Mouse (Mus musculus): ENCODE data around the gene Agbl3. TPM values are rescaled to one million over a fixed set of nuclear protein-coding genes. Genes with fewer than 3 reads are reported as not detected.

Agbl3 gene
- total RNA-seq, 2 experiments from 2014 or later: 16.2 to 16.9 TPM

DNA sequence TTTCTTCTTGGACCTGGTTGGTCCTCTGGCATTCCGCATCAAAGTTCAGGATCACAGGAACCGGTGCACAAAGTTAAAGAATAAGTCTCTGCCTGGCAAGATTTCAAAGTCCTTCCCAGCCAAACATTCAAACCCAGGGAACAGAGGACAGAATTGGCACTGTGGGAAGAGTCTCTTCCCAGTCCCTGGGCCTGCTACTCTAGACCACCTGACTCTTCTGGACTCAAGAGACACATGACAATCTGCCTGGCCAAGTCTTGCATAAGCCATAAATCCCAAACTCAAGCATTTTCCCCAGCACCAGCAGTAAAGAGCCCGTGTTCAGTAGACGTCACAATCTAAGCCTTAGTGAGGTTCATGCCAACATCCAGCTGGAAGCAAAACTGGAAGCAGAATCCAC is 126.4 kb downstream of the Agbl3 start:
- TF ChIP-seq CTCF (conservative IDR thresholded peaks at IDR 0.05): no peak
- Histone ChIP-seq H3K4me3 (no peak overlapping the region), H3K27ac (peak overlapping the region; percentile 81)
- DNase-seq (ENCODE audit: low spot score in 2 of 2): no peak

DNA sequence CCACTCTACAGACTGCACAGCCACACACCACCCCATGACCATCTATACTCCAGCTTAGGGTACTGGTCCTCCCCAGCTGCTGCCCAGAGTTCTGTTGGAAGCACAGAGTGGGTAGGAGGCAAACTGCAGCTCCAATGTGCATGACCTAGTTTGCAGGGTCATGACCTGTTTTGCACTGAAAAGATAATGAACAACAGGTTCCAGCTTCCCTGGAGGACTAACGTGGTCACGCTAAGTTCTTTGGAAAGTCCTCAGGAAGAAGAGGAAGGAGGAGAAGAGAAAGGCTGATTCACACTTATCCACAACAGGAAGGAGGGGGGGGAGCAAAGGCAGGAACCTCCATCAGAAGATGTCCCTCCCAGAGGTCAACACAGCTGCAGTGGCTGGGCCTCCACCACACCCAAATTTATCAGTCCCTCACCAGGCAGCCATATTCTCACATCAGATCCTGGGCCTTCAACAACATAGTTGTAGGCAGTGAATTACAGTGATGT is 126.9 kb downstream of the Agbl3 start:
- Histone ChIP-seq H3K4me3 (no peak overlapping the region), H3K27ac (peak overlapping the region; percentile 81)
- no peak for TF ChIP-seq CTCF (conservative IDR thresholded peaks at IDR 0.05)

GRCm38 (mm10) chr6:34907696-34908260 is 127.5 kb downstream of the Agbl3 start:
- no peak for TF ChIP-seq CTCF (conservative IDR thresholded peaks at IDR 0.05)
- Histone ChIP-seq H3K27ac (peak overlapping the region; percentile 81), H3K4me3 (no peak overlapping the region; the same call in 1 of the 2 replicates)
- DNase-seq (ENCODE audit: low spot score in 2 of 2): no peak

More for the DNA sequence above, 126.9 kb downstream of the Agbl3 start:
- no peak for DNase-seq (ENCODE audit: low spot score in 2 of 2)

Other genes starting within 250 kb of the Agbl3 start
- 10 to 100 TPM; 32.9 to 38.8 TPM for gene Cald1, start 181.9 kb upstream of the Agbl3 start, total RNA-seq (2021)
- gene Tmem140, start 82.7 kb downstream of the Agbl3 start, total RNA-seq (2021): 1 to 10 TPM; 2.3 to 2.9 TPM
- 1 to 10 TPM; 5.5 to 5.9 TPM for gene Cyren, start 97.6 kb downstream of the Agbl3 start, total RNA-seq (2021)
- gene Wdr91, start 130.4 kb downstream of the Agbl3 start, total RNA-seq (2021): 10 to 100 TPM; 34.9 to 37.9 TPM
- gene Stra8, start 139.7 kb downstream of the Agbl3 start, total RNA-seq (2021): not detected
- 1 to 10 TPM in 1 of 2 experiments, under 1 TPM in 1; 0.88 to 1.2 TPM for gene Slc23a4, start 208.0 kb downstream of the Agbl3 start, total RNA-seq (2021)